Mouse (Mus musculus): ENCODE data around the gene Haus6.
A peak's percentile ranks its signal among the peaks of the same experiment; 100 is the strongest.
"Not testable (repeated sequence)": the region's sequence is repeated elsewhere in the genome, so short reads cannot be mapped to it uniquely, and the experiment has no call there.

Gene Haus6

GRCm38 (mm10) chr4:86611524-86612288 lies at the start of gene Haus6:
Gene Haus6, minus strand, starts transcription at chr4:86612055.
- DNase-seq (ENCODE audit: low read depth, low spot score) = peak; percentile 94

- DNase-seq (ENCODE audit: low read depth, low spot score) = no peak
These were observed 45.3 kb upstream of the Haus6 start for GRCm38 (mm10) chr4:86657176-86657575.

- DNase-seq (ENCODE audit: low read depth, low spot score) = not testable (repeated sequence)
These were observed 44.6 kb upstream of the Haus6 start for GRCm38 (mm10) chr4:86656410-86656809.

GRCm38 (mm10) chr4:86651686-86652384 lies 40.0 kb upstream of the Haus6 start:
- peak; percentile 13 for DNase-seq (ENCODE audit: low read depth, low spot score)

- DNase-seq (ENCODE audit: low read depth, low spot score) = not testable (repeated sequence)
These were observed 36.5 kb upstream of the Haus6 start for GRCm38 (mm10) chr4:86648394-86648793.

- not testable (repeated sequence) for DNase-seq (ENCODE audit: low read depth, low spot score)
These were observed 25.7 kb upstream of the Haus6 start for GRCm38 (mm10) chr4:86637561-86637960.

- not testable (repeated sequence) for DNase-seq (ENCODE audit: low read depth, low spot score)
These were observed 23.0 kb upstream of the Haus6 start for GRCm38 (mm10) chr4:86634873-86635272.

GRCm38 (mm10) chr4:86634312-86634711 lies 22.5 kb upstream of the Haus6 start:
- not testable (repeated sequence) for DNase-seq (ENCODE audit: low read depth, low spot score)

- DNase-seq (ENCODE audit: low read depth, low spot score) = not testable (repeated sequence)
These were observed 20.7 kb upstream of the Haus6 start for GRCm38 (mm10) chr4:86632556-86632955.

- DNase-seq (ENCODE audit: low read depth, low spot score) = no peak
These were observed 20.0 kb upstream of the Haus6 start for GRCm38 (mm10) chr4:86631831-86632230.

- DNase-seq (ENCODE audit: low read depth, low spot score) = not testable (repeated sequence)
These were observed 14.6 kb upstream of the Haus6 start for GRCm38 (mm10) chr4:86626496-86626895.

- DNase-seq (ENCODE audit: low read depth, low spot score) = no peak
These were observed 13.6 kb upstream of the Haus6 start for GRCm38 (mm10) chr4:86625463-86625862.

- DNase-seq (ENCODE audit: low read depth, low spot score) = not testable (repeated sequence)
These were observed 10.7 kb upstream of the Haus6 start for GRCm38 (mm10) chr4:86622532-86622931.

- no peak for DNase-seq (ENCODE audit: low read depth, low spot score)
These were observed 10.3 kb upstream of the Haus6 start for GRCm38 (mm10) chr4:86622116-86622515.

GRCm38 (mm10) chr4:86620506-86620905 lies 8.7 kb upstream of the Haus6 start:
- no peak for DNase-seq (ENCODE audit: low read depth, low spot score)

GRCm38 (mm10) chr4:86612289-86612620 lies 400 bp upstream of the Haus6 start:
- DNase-seq (ENCODE audit: low read depth, low spot score) = no peak

GRCm38 (mm10) chr4:86591304-86591703 lies 20.6 kb downstream of the Haus6 start:
- no peak for DNase-seq (ENCODE audit: low read depth, low spot score)

GRCm38 (mm10) chr4:86588236-86588635 lies 23.6 kb downstream of the Haus6 start:
- no peak for DNase-seq (ENCODE audit: low read depth, low spot score)

- DNase-seq (ENCODE audit: low read depth, low spot score) = no peak
These were observed 31.3 kb downstream of the Haus6 start for GRCm38 (mm10) chr4:86580591-86580990.

GRCm38 (mm10) chr4:86580056-86580455 lies 31.8 kb downstream of the Haus6 start:
- DNase-seq (ENCODE audit: low read depth, low spot score) = no peak

- DNase-seq (ENCODE audit: low read depth, low spot score) = no peak
These were observed 35.1 kb downstream of the Haus6 start for GRCm38 (mm10) chr4:86576630-86577225.

- DNase-seq (ENCODE audit: low read depth, low spot score) = no peak
These were observed 35.7 kb downstream of the Haus6 start for GRCm38 (mm10) chr4:86576120-86576541.

Measured in retina, adult 2 months (tissue).